In genomic region chr7:72104170-72104569, GRCm38 (mm10) we compare ENCODE assay signal across 17 mouse cellular contexts.
DNase-seq lines count a peak whose midpoint lies in the region; ATAC-seq and TF ChIP-seq lines count a peak whose summit lies in the region.
"Had no signal": no experiment of that assay in that cellular context is flagged by ENCODE, and none has a peak within 500 bp of the region (broad histone marks: within the 10 kb centered on the region; RNA-seq: fewer than 3 reads in every experiment).

No protein-coding gene starts in this region.

- H3K36me3 ChIP-seq in embryonic facial prominence, embryonic 10.5 days (replicated peaks), result no peaks in the 10 kb centered on the region
- H3K36me3 ChIP-seq: kidney, embryonic 15.5 days; midbrain, embryonic 15.5 days; neural tube, embryonic 13.5 days had no signal

- CTCF ChIA-PET in Patski (lab: Charles Lee), result no interaction called here

- no peaks in the 10 kb centered on the region for H3K9me3 ChIP-seq in embryonic facial prominence, embryonic 10.5 days
- H3K9me3 ChIP-seq: kidney, embryonic 15.5 days; midbrain, embryonic 15.5 days; neural tube, embryonic 13.5 days had no signal

- no peaks in the 10 kb centered on the region for H3K27me3 ChIP-seq in Patski
- no peaks in the 10 kb centered on the region for H3K27me3 ChIP-seq in embryonic facial prominence, embryonic 10.5 days (replicated peaks; ENCODE audit: low read depth, poor library complexity, severe bottlenecking)
- H3K27me3 ChIP-seq: kidney, embryonic 15.5 days; midbrain, embryonic 15.5 days; neural tube, embryonic 13.5 days had no signal

- in situ Hi-C loops in Patski (cut with MboI; ENCODE audit: low pct_unique_long_range_greater_than_20kb), result no loop called here

- ATAC-seq in Patski, result no peak
- ATAC-seq: midbrain, embryonic 15.5 days had no signal

- peak; percentile 65 for TF ChIP-seq CTCF in layer of hippocampus, adult 2 months (conservative IDR thresholded peaks at IDR 0.05)
- peak; percentile 25 for TF ChIP-seq CTCF in Patski (IDR thresholded peaks at IDR 0.05)

- H3K27ac ChIP-seq in layer of hippocampus, adult 2 months, result no peak overlapping the region
- H3K27ac ChIP-seq in embryonic facial prominence, embryonic 10.5 days (replicated peaks), result no peak overlapping the region
- H3K27ac ChIP-seq: kidney, embryonic 15.5 days; midbrain, embryonic 15.5 days; neural tube, embryonic 13.5 days had no signal

- POLR2A ChIA-PET in Patski (lab: Charles Lee), result interaction anchor here (0.8 kb wide), 1 partner anchor 11 kb away, joined by 3 read pairs; no protein-coding TSS in a partner anchor

- no peak overlapping the region for H3K4me3 ChIP-seq in layer of hippocampus, adult 2 months
- H3K4me3 ChIP-seq in embryonic facial prominence, embryonic 10.5 days, result no peak overlapping the region
- H3K4me3 ChIP-seq: erythroblast, embryonic 14.5 days; kidney, embryonic 15.5 days; midbrain, embryonic 15.5 days; neural tube, embryonic 13.5 days had no signal

- no peaks in the 10 kb centered on the region for H3K4me1 ChIP-seq in embryonic facial prominence, embryonic 10.5 days
- H3K4me1 ChIP-seq: kidney, embryonic 15.5 days; midbrain, embryonic 15.5 days; neural tube, embryonic 13.5 days had no signal

- no peak for DNase-seq in layer of hippocampus, adult 2 months (ENCODE audit: low spot score in 2 of 2)
- DNase-seq in layer of hippocampus, postnatal 36 days, result no peak
- DNase-seq in retina, embryonic 14.5 days (ENCODE audit: low spot score), result peak; percentile 25
- no peak for DNase-seq in retina, postnatal 1 day
- no peak for DNase-seq in Patski (ENCODE audit: low read depth, low spot score)
- peak; percentile 32 for DNase-seq in embryonic facial prominence, embryonic 10.5 days (ENCODE audit: low spot score)
- DNase-seq in cerebellum, adult 11 months, result no peak
- no peak for DNase-seq in kidney, postnatal 25 days
- DNase-seq: adrenal gland, adult 2 months; cerebellum, postnatal 36 days; heart, postnatal 4 days; layer of hippocampus, adult 9-11 months; lung, postnatal 14 days had no signal

- WGBS in embryonic facial prominence, embryonic 10.5 days, result 45% methylated on average over 6 of the region's 6 CpGs

Comparison
In these comparisons a context has a peak if more than half of its experiments do, and no peak if none do; other contexts are left out.
1. DNase-seq: peak in retina, embryonic 14.5 days (single experiment) and embryonic facial prominence, embryonic 10.5 days (single experiment); none in layer of hippocampus, adult 2 months (0 of 2), layer of hippocampus, postnatal 36 days (0 of 2), retina, postnatal 1 day (single experiment), Patski (single experiment), cerebellum, adult 11 months (single experiment) and kidney, postnatal 25 days (0 of 2).